Mouse (Mus musculus) embryonic fibroblast, embryonic 13.5 days (primary cell): Measurements from ENCODE around the gene Bgn.

Experiments
- CTCF ChIP-seq: IDR thresholded peaks from 2 replicates; pipeline ENCODE4 v1.5.1; 2011; ENCODE audit warnings: mild to moderate bottlenecking, control low read depth, low read length, moderate library complexity, borderline replicate concordance; ENCODE audit not compliant: insufficient read depth
- POLR2A ChIP-seq: IDR thresholded peaks from 2 replicates; pipeline ENCODE4 v1.6.1; 2011; ENCODE audit warnings: low read depth, mild to moderate bottlenecking, control low read depth, low read length, moderate library complexity

- no peak for TF ChIP-seq POLR2A
- no peak for TF ChIP-seq CTCF
These were observed 41.2 kb downstream of the Bgn start for GRCm38 (mm10) chrX:73524318-73525222.
